Mouse (Mus musculus) embryonic facial prominence, embryonic 11.5 days (tissue): ENCODE results near the gene Olfr341. TPM values are rescaled to one million over a fixed set of nuclear protein-coding genes. Genes with fewer than 3 reads are reported as not detected.

Source experiments
- ATAC-seq: fragments of 200-750 bp; cut with Nextera tagmentation; replicated peaks from 2 replicates; pipeline ENCODE4 v1.8.0; 2017; ENCODE audit warnings: low read depth; ENCODE audit not compliant: insufficient number of reproducible peaks, low FRiP score, low TSS enrichment
- DNase-seq: peaks from one replicate; pipeline ENCODE4 v3.0.0-alpha.2; 2015; ENCODE audit warnings: low spot score
- H3K27ac ChIP-seq: fragments of 300-500 bp; sonication (generic); replicated peaks from 2 replicates; pipeline ENCODE4 v1.5.1; 2014; ENCODE audit warnings: mild to moderate bottlenecking, low read depth, low read length, control low read depth
- H3K27me3 ChIP-seq: fragments of 300-500 bp; sonication (generic); 2 replicates; pipeline ENCODE4 v1.6.1; 2014; ENCODE audit warnings: mild to moderate bottlenecking, low read length, moderate library complexity, mixed read lengths; ENCODE audit not compliant: control insufficient read depth, insufficient read depth
- H3K36me3 ChIP-seq: fragments of 300-500 bp; sonication (generic); replicated peaks from 2 replicates; pipeline ENCODE4 v1.6.1; 2014; ENCODE audit warnings: low read depth, mild to moderate bottlenecking, low read length, moderate library complexity, mixed read lengths; ENCODE audit not compliant: control insufficient read depth, insufficient read depth
- H3K4me1 ChIP-seq: fragments of 300-500 bp; sonication (generic); 2 replicates; pipeline ENCODE4 v1.6.1; 2014; ENCODE audit warnings: low read length, mixed read lengths; ENCODE audit not compliant: control insufficient read depth, insufficient read depth
- H3K4me2 ChIP-seq: fragments of 300-500 bp; sonication (generic); 2 replicates; pipeline ENCODE4 v1.6.1; 2014; ENCODE audit warnings: low read depth, mild to moderate bottlenecking, control low read depth, low read length, moderate library complexity
- H3K4me3 ChIP-seq: fragments of 300-500 bp; sonication (generic); 2 replicates; pipeline ENCODE4 v1.5.1; 2014; ENCODE audit warnings: low read depth, low read length, control low read depth
- H3K9ac ChIP-seq: fragments of 300-500 bp; sonication (generic); replicated peaks from 2 replicates; pipeline ENCODE4 v1.6.1; 2014; ENCODE audit warnings: mild to moderate bottlenecking, control low read depth, low read length
- H3K9me3 ChIP-seq: fragments of 300-500 bp; sonication (generic); replicated peaks from 2 replicates; pipeline ENCODE4 v1.6.1; 2016; ENCODE audit warnings: mild to moderate bottlenecking, low read length, inconsistent platforms, mixed read lengths; ENCODE audit not compliant: control insufficient read depth
- WGBS: fragments of 180-500 bp; shearing (Covaris S2); extraction: QIAGEN DNeasy Blood & Tissue Kit; methylation state at CpG from one replicate; pipeline ENCODE4 v1.1.7; 2014; 5-methylcytosine and 5-hydroxymethylcytosine counted together
- polyA plus RNA-seq: library from polyadenylated mRNA; unstranded; fragments of >200 nt; fragmentation: Nextera tagmentation; extraction: Ambion mirVana; gene quantifications from 2 replicates; pipeline ENCODE4 v1.2.1, GENCODE M21; 2014

Gene Olfr341
- not detected in 2 replicates for polyA plus RNA-seq

- no peaks in the 10 kb centered on the region for H3K27me3 ChIP-seq
- H3K36me3 ChIP-seq: no peaks in the 10 kb centered on the region
- H3K4me1 ChIP-seq: no peaks in the 10 kb centered on the region
- no peak within 1 kb of the TSS for H3K9ac ChIP-seq
- DNase-seq: no peak
- no peak for ATAC-seq
- H3K4me2 ChIP-seq: no peak within 1 kb of the TSS
- H3K9me3 ChIP-seq: no peaks in the 10 kb centered on the region
- no peak within 1 kb of the TSS for H3K27ac ChIP-seq
- no peak within 1 kb of the TSS for H3K4me3 ChIP-seq
Measured at GRCm38 (mm10) chr2:36482368-36482767, at the start of gene Olfr341. Gene Olfr341, minus strand, starts transcription at chr2:36482468.

- Histone ChIP-seq H3K27ac (no peak within 1 kb of the TSS), H3K9ac (no peak within 1 kb of the TSS), H3K4me3 (no peak within 1 kb of the TSS), H3K4me1 (no peaks in the 10 kb centered on the region), H3K9me3 (0 out of 2 replicates have a peak, but pooled peaks cover 2% of the 10 kb centered on the region), H3K36me3 (no peaks in the 10 kb centered on the region), H3K4me2 (no peak within 1 kb of the TSS), H3K27me3 (no peaks in the 10 kb centered on the region)
- DNase-seq (no peak), ATAC-seq (no peak)
- WGBS: 54% methylated on average over 3 of the region's 3 CpGs
Measured at GRCm38 (mm10) chr2:36524698-36525097, 42.4 kb upstream of the Olfr341 start, which contains the start of gene Olfr342. Gene Olfr342, plus strand, starts transcription at chr2:36524998.

GRCm38 (mm10) chr2:36473634-36474033 lies 8.6 kb downstream of the Olfr341 start:
- Histone ChIP-seq H3K9ac (no peak overlapping the region), H3K27ac (no peak overlapping the region), H3K27me3 (no peaks in the 10 kb centered on the region), H3K4me3 (no peak overlapping the region), H3K36me3 (no peaks in the 10 kb centered on the region), H3K4me1 (no peaks in the 10 kb centered on the region), H3K4me2 (no peak overlapping the region), H3K9me3 (no peaks in the 10 kb centered on the region; the same call in none of the 2 replicates)
- DNase-seq (no peak), ATAC-seq (no peak)

- DNase-seq (no peak), ATAC-seq (no peak)
- Histone ChIP-seq H3K9me3 (no peaks in the 10 kb centered on the region), H3K4me1 (no peaks in the 10 kb centered on the region), H3K27ac (no peak within 1 kb of the TSS), H3K36me3 (no peaks in the 10 kb centered on the region), H3K4me2 (no peak within 1 kb of the TSS), H3K4me3 (no peak within 1 kb of the TSS), H3K9ac (no peak within 1 kb of the TSS), H3K27me3 (no peaks in the 10 kb centered on the region)
- 50% methylated on average over 1 of the region's 1 CpGs for WGBS
Measured at GRCm38 (mm10) chr2:36452287-36452686, 30.0 kb downstream of the Olfr341 start, which contains the start of gene Olfr340. Gene Olfr340, plus strand, starts transcription at chr2:36452587.

Other genes with a start within 250 kb of the Olfr341 start
- gene Olfr338, start 108.9 kb downstream of the Olfr341 start, polyA plus RNA-seq: not detected in 2 replicates
- not detected in 2 replicates for gene Olfr339, start 63.5 kb downstream of the Olfr341 start, polyA plus RNA-seq
- gene Olfr340, start 29.9 kb downstream of the Olfr341 start, polyA plus RNA-seq: not detected in 2 replicates
- gene Olfr342, start 42.5 kb upstream of the Olfr341 start, polyA plus RNA-seq: not detected in 2 replicates
- not detected in 2 replicates for gene Olfr344, start 84.2 kb upstream of the Olfr341 start, polyA plus RNA-seq
- not detected in 2 replicates for gene Olfr345, start 157.6 kb upstream of the Olfr341 start, polyA plus RNA-seq
- not detected in 2 replicates for gene Olfr346, start 203.3 kb upstream of the Olfr341 start, polyA plus RNA-seq
- gene Olfr347, start 249.4 kb upstream of the Olfr341 start, polyA plus RNA-seq: not detected in 2 replicates